Mouse (Mus musculus) adrenal gland (tissue): ENCODE measurements around the gene Gstt2.
"Not testable (repeated sequence)": the region's sequence is repeated elsewhere in the genome, so short reads cannot be mapped to it uniquely, and the experiment has no call there.

ENCODE experiments used
- intact Hi-C: fragments of 180-260 bp; cut with DNase I; formaldehyde crosslinking; loops from one replicate; pipeline ENCODE4 v1.15.1; 2025

Gene Gstt2

GRCm38 (mm10) chr10:75856155-75856907 lies 19.1 kb upstream of the Gstt2 start:
- intact Hi-C loops = no loop called here

DNA sequence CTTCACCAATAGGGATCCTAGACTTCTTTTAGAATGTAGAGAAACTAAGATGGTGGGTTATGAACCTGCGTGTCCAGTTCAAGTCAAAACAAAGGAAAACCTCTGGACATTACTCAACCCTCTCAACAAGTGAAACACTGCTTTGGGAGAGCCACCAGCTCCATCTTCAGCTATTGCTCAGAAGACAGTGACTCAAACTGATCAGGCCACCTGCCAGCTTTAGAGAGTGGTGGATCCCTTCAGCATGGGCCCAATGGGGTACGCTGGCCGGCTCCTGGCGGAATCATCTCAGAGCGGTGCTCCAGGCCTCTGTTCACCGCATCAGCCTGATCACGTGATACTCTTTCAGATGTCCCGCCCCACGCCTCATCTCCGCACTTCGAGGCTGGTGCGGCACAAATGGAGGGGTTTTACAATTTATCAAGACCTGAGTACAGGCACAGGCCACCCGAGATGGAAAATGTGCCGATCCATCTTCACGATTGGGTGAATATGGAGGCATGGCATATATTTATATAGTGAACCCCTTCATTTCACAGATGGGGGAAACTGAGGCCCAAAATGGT lies 18.3 kb upstream of the Gstt2 start:
- intact Hi-C loops = no loop called here

- intact Hi-C loops = loop anchor here (5.0 kb wide), 2 partner anchors 212 to 267 kb away; partner anchors contain the start of genes Ggt5 and Susd2
These were observed 17.6 kb upstream of the Gstt2 start for GRCm38 (mm10) chr10:75854791-75855190.

GRCm38 (mm10) chr10:75854096-75854495 lies 16.9 kb upstream of the Gstt2 start:
- intact Hi-C loops = loop anchor here (5.0 kb wide), 2 partner anchors 212 to 267 kb away; partner anchors contain the start of genes Ggt5 and Susd2

GRCm38 (mm10) chr10:75853452-75853851 lies 16.2 kb upstream of the Gstt2 start:
- intact Hi-C loops = loop anchor here (1.0 to 5.0 kb wide), 3 partner anchors 109 to 266 kb away; partner anchors contain the start of genes Ggt5 and Susd2

- intact Hi-C loops = loop anchor here (1.0 to 5.0 kb wide), 3 partner anchors 108 to 265 kb away; partner anchors contain the start of genes Ggt5 and Susd2
These were observed 15.4 kb upstream of the Gstt2 start for GRCm38 (mm10) chr10:75852539-75853125.

DNA sequence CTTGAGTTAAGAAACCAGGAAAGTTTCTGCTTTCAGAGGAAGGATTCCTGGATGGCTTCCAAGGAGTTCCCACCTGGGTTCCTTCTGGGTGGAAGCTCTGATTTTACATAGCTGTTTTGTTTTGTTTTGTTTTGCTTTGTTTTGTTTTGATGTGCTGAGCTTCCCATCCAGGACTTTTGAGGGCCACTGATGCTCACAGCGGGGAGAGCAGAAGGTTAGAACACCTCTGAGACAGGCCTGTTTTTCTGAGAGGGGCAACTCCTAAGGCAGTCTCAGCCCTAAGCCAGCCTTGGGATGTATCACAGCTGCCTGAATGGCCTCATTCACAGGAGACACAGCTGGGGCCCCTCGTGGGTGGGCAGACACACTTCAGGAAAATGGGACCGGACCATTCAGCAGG lies 14.5 kb upstream of the Gstt2 start:
- intact Hi-C loops = loop anchor here (5.0 kb wide), 2 partner anchors 209 to 264 kb away; partner anchors contain the start of genes Ggt5 and Susd2

GRCm38 (mm10) chr10:75851076-75851475 lies 13.9 kb upstream of the Gstt2 start:
- intact Hi-C loops = loop anchor here (5.0 kb wide), 2 partner anchors 209 to 264 kb away; partner anchors contain the start of genes Ggt5 and Susd2

GRCm38 (mm10) chr10:75848382-75848781 lies 11.2 kb upstream of the Gstt2 start:
- intact Hi-C loops = no loop called here

- intact Hi-C loops = no loop called here
These were observed 8.2 kb upstream of the Gstt2 start for GRCm38 (mm10) chr10:75845306-75845930.

- intact Hi-C loops = no loop called here
These were observed 7.6 kb upstream of the Gstt2 start for GRCm38 (mm10) chr10:75844800-75845199.

DNA sequence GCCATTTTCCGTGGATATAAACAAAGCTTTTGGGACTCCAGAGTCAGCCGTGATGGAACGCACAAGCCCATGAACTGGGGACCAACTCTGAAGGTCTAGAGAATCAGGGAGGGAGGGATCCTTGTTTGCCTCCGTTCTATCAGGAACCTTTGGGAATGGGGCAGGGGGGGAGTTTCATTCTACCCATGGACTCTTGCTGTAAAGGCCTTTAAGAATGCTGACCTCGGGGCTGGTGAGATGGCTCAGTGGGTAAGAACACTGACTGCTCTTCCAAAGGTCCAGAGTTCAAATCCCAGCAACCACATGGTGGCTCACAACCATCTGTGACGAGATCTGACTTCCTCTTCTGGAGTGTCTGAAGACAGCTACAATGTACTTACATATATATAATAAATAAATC lies 6.7 kb upstream of the Gstt2 start:
- intact Hi-C loops = not testable (repeated sequence)

DNA sequence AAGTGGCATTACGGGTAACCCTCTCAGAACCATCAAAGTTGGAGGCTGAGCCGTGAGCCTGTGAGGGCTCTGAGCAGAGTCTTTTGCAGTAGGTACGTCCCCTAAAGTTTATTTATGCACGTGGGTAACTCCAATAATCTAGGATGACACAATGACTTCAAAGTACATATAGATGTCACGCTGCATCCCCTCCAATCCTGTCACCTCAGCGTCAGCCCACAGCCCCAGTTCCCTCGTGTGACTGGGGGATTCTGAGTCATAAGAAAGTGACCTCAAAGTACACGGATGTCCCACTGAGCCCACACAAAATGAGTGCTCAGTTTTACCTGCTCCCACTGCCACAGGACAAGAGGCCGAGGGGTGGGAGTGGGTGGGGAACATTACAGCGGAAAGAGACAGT lies 1.9 kb upstream of the Gstt2 start:
- intact Hi-C loops = no loop called here

DNA sequence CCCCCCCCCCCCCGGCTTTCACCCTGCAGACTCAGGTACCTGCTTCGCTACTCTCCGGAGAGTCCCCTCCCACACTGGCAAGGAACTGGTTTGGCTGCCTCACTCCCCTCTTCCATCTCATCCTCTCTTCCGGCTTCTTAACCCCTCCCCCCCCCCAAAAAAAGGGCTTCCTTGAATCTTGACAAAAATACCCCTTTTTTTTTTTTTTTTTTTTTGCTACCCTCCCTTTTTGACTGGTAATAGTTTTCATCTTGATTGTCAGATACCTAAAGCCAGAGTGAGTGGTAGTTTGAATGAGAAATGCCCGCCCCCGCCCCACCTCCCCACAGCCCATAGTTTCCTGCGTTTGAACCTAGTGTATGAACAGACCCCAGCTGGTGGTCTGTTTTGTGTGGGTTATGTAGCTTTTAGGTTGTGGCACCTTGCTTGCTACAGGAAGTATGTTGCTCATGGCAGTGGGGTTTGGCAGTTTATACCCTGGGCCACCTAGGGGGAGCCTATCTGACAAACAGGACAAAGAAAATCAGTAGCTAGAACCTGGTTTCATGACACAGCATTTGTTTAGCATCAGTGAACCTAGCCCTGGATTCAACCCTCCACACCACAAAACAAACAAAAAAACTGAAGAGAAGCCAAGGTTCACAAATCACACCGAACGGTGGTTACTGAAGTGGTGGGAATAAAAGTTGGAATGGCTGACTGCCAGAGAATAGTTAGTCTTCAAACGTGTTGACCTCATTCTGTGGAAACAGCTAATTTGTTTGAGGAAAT lies 1.3 kb downstream of the Gstt2 start:
- intact Hi-C loops = no loop called here

DNA sequence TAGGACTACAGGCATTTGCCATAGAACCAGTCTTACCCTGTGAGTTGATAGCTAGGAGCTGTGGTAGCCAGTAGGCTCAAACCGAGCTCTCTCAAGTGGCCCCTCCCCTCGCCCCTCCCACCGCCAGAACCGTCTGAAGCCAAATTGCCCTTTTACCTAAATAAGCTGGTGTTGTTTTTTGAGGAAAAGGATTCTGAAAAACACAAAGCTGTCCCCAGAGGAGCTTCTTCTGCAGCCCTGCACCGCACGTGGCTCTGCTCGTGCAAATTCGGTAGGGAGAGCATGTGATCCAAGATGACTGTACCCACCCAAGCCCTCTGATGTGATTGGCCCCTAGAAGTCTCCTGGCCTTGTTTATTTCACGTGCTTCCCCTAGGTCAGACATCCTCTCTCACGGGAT lies 1.9 kb downstream of the Gstt2 start:
- intact Hi-C loops = no loop called here

DNA sequence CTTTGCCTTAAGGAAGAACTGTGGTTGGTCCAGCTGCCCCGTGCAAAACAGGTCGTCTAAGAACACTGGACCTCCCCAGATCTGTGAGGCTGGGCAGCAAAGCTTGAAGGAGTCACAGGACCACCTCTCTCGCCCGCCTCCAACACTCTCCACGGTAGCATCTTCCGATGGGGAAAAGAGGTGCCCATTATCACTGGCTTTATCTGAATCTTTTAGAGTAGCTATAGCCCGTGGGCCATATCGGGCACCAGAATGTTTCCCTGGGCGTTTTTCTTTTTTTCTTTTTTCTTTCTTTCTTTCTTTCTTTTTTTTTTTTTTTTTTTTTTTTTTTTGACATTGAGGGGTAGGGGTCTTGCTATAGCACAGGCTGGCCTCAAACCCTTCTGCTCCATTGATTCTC lies 2.5 kb downstream of the Gstt2 start:
- intact Hi-C loops = loop anchor here (5.0 kb wide), 2 partner anchors 57 to 87 kb away; no protein-coding TSS in a partner anchor

DNA sequence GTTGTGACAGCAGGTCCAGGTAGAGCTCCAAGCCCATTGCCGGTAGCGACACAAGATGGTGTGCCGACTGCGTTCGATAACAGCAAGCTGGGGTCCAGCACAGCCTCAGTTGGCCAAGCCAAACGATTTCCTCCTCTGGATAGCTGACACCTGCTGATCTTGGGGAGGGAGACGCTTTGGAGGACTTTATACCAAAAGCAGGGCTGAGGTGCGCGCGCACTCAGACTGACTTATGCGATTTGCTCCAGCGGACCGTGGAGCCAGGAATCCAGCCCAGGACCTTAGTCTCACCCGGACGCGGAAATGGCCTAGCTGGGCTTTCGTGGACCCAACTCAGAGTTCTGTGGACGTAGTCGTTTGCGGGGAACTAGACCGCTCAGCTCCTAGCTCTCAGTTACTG lies 3.0 kb downstream of the Gstt2 start:
- intact Hi-C loops = loop anchor here (5.0 kb wide), 2 partner anchors 57 to 87 kb away; no protein-coding TSS in a partner anchor

- intact Hi-C loops = loop anchor here (5.0 kb wide), 2 partner anchors 56 to 86 kb away; no protein-coding TSS in a partner anchor
These were observed 3.7 kb downstream of the Gstt2 start for GRCm38 (mm10) chr10:75833456-75834080.

GRCm38 (mm10) chr10:75832272-75832895 lies 4.8 kb downstream of the Gstt2 start:
- intact Hi-C loops = loop anchor here (5.0 kb wide), 2 partner anchors 55 to 85 kb away; no protein-coding TSS in a partner anchor

DNA sequence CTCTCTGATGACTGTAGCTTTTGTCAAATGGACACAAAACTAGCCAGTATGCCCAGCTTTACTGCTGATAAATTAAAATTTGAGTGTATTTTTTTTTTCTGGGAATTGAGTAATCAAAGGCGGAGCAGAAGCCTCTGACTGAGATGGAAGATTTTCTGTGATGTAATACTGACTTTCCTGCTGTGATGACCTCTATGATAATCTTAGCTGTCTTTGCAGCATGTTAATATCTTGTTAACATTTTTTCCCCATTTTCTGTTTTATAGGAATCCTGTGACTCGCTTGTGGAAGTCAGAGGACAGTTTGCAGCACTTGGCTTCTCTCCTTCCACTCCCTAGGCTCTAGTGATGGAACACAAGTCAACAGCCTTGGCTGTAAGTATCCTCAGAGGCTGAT lies 7.0 kb downstream of the Gstt2 start:
- intact Hi-C loops = loop anchor here (5.0 kb wide), 2 partner anchors 53 to 83 kb away; no protein-coding TSS in a partner anchor
